Mouse (Mus musculus) kidney, adult 2 months (tissue): ENCODE data around the gene Gm28635.

ENCODE experiments used
- CTCF ChIP-seq: fragments of 200-500 bp; conservative IDR thresholded peaks from 2 replicates; pipeline ENCODE4 v1.5.1; 2011; ENCODE audit warnings: low read depth, mild to moderate bottlenecking, control low read depth, low read length, moderate library complexity, mixed read lengths; ENCODE audit not compliant: insufficient read depth, insufficient read length
- POLR2A ChIP-seq: fragments of 200-500 bp; IDR thresholded peaks from one replicate; pipeline ENCODE4 v1.6.1; 2011; ENCODE audit warnings: low read depth, low read length, control low read depth

DNA sequence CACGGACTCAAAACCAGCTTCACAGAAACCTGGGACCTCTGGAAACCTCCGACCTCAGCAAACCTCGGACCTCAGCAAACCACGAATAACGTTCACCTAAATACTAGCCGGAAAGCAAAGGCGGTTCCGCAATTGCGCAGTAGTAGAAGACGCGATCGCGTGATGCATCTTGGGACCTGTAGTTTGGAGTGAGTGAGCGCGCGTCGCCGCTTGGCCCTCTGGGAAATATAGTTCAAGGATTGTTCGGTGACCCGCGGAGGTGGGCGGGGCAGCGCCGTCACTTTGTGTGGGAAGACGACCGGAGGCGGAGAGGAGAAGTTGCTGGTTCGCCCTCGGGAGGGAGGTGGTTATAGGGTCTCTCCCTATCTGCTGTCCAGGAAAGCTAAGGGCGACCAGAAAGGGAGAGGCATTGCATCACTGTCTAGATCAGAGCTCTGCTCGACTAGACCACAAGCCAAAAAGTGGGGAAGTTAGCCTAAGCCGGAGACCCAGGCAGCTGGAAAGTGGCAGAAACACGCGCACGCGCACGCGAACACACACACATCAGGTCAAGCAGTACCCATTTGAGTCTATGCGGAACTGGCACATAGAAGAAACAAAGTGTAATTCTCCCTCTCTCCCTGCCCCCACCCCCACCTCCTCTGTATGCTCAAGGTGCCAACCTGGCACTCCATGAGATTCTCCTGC lies 49.5 kb upstream of the Gm28635 start, which contains the start of gene Clp1:
- peak; percentile 42 for TF ChIP-seq POLR2A
- no peak for TF ChIP-seq CTCF
